Mouse (Mus musculus) T-cell, adult 2 months (primary cell): ENCODE measurements around the gene Snapc3.
A peak's percentile ranks its signal among the peaks of the same experiment; 100 is the strongest.
"Not testable (repeated sequence)": the region's sequence is repeated elsewhere in the genome, so short reads cannot be mapped to it uniquely, and the experiment has no call there.

Source experiments
- DNase-seq: peaks from one replicate; pipeline ENCODE4 v3.0.0; 2022; ENCODE audit warnings: low spot score

Gene Snapc3

DNA sequence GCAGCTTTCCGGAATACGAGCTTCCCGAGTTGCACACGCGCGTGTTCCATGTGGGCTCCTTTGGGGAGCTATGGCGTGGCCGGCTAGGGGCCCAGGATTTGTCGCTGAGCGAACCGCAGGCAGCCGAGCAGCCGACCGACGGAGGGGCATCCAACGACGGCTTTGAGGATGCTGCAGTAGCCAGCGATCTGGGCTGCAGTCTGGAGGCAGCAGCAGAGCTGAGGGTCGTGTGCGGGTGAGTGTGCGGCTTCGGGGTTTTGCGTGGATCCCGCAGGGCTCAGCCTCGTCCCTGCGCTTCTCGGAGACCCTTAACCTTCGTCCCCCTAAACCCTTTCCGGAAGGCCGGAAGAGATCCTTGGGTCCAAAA, 279 bp downstream of the Snapc3 start:
- no peak for DNase-seq

DNA sequence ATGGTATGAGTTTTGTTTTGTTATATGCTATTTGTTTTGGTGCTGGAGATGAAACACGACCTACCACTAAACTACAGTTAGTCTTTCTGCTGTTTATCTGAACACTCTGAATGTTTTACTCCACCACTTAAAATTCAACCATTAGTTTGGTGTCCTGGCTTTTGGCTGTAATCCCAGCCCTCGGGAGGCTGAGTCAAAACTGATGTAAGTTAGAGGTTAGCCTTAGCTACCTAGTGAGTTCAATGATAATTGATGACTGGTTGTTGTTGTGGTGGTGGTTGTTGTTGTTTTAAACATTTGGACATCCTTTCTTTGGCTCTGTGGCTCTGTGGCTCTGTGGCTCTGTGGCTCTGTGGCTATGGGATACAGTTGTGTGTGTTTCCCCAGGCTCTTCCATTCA, 1.3 kb downstream of the Snapc3 start:
- DNase-seq = no peak

DNA sequence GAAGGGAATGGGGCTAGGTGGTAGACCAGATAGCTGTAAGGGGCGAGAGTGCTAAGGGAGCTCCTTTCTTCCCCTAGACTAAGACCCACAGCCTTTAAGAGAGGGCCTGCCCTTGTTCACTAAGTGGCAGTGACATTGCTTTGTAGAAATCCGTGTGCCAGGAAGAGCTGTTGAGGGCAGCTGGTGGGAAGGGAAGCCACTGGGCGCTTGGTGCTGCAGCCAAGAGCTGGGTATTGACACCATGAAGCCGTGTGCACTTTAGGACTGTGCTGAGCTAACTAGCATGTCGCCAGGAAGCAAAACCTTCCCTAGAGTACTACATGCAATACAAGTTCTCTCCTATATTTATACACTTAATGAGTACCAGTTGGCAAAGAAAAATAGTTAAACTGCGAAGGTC, 6.1 kb downstream of the Snapc3 start:
- no peak for DNase-seq

DNA sequence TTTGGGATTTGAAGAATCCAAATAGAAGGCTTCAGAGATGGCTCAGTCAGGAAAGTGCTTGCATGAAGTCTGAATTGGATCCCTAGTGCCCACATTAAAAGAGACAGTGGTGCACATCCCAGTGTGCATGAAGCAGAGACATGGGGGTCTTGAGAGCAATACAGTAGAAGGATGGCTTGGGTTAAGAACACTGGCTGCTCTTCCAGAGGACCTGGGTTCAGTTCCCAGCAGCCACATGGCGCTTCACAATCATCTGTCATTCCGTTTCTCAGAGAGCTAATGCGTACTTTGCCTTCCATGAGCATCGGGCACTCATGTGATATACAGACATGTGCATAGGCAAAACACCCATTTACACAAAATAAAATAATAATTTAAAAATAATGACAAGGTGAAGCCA, 7.6 kb downstream of the Snapc3 start:
- no peak for DNase-seq

DNA sequence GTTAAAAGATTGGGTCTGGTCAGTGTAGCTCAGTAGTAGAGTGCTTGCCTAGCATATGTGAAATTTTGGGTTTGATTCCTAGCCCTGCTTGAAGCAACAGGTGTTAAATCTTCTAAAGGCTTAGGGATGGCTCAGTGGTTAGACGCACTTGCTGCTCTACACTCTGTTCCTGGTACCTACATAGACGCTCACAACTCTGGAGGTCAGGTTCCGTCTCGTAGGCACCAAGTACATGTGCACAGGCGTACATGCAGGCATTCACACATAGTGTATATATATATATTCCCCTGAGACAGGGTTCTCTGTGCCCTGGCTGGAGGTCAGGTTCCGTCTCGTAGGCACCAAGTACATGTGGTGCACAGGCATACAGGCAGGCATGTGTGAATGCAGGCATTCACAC, 9.6 kb downstream of the Snapc3 start:
- no peak for DNase-seq

DNA sequence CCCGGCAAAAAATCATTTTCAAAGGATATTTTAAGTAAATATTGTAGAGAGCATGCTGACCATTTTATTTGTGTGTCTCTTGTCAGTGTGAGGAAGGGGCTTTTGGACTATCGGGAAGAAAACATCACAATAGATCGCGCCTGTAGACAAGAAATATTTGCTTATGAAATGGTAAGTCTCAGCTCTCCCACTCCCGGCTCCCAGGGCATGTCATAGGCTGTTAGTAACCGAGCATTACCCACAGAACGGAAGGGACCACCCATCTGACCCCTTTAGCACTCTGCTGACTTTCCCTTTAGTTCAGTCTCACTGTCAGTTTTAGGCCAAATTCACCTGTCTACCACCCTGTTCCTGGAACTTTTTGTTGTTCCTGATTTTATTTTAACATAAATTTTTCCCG, 10.2 kb downstream of the Snapc3 start:
- DNase-seq = no peak

DNA sequence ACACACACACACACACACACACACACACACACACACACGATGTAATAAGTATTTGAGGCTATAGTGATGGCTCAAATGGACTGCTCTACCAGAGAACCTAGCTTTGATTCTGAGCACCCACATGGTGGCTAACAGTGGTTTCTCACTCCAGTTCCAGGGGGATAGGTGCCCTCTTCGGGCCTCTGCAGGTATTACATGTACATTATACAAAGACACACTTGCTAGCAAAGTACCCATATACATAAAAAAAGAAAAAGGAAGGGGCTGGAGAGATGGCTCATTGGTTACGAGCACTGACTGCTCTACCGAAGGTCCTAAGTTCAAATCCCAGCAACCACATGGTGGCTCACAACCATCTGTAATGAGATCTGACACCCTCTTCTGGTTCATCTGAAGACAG, 11.3 kb downstream of the Snapc3 start:
- peak; percentile 20 for DNase-seq

DNA sequence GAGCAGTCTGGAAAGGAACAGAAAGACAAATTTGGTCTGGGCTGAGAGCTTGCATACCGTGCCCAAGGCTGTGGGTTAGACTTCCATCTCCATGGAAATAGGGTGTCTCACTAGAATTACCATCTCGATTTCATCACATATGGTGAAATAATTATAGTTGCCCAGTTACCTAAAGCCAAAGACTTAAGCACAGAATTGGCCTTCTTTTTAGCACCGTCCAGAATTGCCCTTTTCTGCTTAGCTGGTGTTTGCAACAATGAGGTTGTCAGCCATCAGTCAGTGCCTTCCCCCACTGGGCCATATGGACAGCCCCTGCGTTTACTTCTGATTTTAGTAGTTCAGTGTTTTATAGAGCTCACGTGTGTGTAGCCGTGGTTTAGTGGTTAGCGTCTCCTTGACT, 14.4 kb downstream of the Snapc3 start:
- no peak for DNase-seq

DNA sequence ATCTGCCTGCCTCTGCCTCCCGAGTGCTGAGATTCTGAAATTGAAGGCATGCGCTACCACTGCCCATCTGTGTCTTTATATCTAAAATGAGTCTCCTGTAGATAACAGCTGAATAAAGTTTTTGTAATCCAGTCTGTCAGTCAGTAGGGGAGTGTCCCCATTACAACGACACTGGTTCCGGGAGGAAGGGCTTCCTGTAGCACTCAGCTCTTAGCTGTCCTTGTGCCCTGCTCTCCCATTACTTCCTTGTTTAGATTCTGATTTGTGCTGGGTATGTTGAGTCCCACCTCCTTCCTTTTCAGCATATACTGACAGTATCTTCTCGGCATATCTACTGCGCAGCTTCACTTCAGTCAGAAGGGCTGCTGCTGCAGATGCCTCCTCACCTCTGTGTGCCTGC, 15.4 kb downstream of the Snapc3 start:
- DNase-seq = peak; percentile 14

DNA sequence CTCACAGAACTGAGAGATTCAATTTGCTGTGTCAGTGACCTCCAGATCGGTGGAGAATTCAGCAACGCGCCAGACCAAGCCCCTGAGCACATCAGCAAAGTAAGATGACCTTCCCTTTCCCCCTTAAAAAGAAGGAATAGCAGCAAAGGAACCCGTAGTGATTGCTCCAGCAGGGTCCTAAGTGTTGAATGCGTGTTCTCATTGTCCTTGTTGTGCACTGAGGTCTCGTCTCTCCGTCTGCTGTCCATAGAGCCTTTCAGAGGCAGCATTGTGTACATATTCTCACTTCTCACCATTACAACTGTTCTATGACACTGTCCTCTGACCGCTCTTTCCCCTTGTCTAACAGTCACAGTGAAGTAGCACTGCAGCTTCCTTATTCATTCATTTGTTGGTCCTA, 18.9 kb downstream of the Snapc3 start:
- DNase-seq = no peak

DNA sequence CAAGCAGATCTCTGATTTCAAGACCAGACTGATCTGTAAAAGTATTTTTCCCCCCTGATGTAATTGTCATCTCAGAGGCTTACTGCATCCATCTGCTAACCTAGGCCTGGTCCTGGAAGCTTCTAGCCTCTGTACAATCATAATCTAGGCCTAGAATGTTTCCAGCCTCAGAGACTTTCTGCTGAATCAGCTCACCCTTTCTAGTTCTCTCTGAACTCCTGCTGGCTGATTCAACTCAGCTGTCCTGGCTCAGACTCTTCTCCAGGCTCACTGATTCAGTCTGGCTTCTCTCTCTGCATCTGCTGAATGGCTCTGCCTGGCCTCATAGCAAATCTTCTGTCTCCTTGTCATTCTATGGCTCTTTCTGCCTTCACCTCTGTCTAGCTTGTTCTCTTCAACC, 20.6 kb downstream of the Snapc3 start:
- no peak for DNase-seq

DNA sequence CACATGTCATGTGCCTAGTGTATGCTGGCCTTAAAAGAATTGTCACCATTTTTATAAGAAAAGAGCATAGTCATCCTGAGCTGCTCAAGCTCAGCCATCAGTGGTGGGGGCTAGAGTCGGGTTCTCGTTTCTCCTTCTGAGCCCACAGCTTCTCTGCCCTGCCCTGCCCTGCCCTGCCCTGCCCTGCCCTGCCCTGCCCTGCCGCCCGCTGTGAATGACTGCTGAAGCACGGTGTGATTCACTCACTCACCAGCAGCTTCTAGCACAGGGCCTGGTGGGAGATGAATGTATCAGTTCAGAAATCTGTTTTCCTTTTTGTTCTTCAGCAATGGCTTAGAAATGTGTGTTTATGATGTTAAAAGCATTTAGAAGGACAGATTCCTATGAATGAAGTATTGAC, 21.5 kb downstream of the Snapc3 start:
- no peak for DNase-seq

DNA sequence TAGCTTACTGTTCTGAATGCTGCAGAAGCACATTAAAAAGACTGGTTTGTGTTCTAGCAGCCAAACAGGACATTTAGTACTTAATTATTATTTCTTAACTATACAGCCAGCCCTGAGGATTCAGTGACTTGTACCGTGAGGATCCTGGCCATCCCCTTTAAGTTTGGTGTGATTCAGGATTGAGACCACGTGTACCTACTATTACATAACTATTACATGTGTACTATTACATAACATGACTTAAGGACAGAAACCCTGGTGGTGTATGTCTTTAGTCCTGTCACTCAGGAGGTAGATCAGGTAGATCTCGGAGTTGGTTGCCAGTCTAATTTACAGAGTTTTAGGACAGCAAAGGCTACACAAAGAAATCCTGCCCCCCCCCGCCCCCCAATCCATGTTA, 23.5 kb downstream of the Snapc3 start:
- DNase-seq = no peak

DNA sequence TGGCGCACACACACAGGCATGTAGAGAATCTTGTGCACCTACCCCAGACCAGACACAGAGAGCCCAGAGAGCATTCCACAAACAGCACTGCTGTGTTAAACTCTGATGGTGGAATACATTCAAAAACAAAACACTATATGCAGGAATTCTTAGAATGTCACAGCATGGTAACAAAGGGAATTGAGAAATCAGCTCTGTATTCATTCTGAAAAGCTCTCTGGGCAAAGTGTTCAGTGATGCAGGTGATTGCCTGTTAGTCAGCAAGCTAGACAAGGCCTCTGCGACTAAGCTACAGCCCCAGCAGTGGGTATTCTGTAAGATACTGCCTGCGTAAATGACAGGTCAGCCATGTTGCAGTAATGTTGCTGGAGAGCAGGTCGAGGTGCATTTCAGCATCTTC, 33.3 kb downstream of the Snapc3 start:
- DNase-seq = no peak

DNA sequence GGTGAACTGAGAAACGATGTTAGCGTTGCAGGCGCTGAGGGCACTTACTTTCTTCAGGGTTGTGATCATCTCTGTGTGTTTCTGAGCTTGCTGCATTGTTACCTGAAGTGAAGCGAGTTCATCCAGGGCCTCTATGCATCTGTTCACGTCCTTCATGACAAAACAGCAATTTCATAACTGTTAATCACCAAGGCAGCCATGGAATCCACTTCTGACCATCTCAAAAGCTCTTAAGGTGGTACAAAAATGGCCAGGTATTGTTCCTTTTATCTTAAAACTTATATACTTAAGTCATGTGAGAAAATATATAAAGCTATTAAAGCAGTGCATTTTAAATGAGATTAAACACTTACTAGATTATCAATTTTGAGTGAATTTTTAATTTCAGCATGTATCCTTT, 42.6 kb downstream of the Snapc3 start:
- DNase-seq = no peak

DNA sequence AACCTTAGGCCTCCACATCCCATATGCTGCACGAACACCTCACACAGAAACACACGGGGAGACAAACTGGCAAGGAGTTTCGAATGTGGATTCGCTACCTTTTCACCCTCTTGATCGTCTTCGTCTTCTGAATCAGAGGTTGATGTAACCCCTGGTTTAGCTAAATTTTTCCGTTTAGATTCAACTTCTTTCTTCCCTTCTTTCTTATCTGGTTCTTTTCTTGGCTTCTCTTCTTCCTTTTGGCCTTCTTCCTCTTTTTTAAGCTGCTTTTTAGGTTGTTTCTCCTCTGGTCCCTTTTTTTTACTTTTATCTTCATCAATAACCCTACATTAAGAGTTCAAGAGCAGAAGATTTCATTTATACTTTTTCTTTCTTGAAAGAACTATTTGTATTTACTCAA, 47.3 kb downstream of the Snapc3 start:
- no peak for DNase-seq

DNA sequence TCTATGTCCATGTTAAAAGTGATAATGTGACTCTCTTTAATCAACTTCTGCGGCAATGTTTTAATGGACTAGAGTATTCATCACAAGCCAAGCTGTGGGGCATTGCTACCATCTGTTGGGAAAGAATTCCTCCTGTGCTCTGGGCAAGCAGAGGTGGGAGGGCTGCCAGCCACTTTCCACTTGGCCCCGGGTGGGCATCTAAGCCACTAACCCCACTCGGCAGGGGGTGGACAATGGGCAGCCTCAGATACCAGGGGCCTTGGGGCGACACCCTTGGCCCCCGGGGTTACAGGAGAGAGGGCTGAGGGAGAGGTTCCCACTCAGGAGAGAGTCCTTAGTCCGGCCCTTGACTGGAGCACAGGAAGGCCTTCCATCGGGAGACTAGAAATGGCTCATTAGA, 50.1 kb downstream of the Snapc3 start:
- DNase-seq = no peak

DNA sequence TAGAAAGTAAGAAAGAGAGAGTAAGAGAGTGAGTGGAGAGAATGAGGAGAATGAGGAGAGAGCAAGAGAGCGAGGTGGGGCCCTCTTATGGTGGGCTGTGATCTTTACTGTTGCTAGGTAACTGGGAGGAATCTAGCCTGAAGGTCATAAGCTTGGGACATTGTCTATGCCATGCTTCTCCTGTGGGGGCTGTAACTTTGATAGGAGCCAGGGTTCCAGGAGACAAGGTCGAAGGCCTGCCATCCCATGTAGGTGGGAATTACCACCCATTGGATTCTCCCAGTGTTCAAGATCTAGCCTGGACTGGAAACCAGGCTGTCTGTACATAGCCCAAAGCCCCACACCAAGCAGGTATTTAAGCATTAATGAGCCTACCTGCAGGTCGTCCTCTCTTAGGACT, 50.7 kb downstream of the Snapc3 start:
- DNase-seq = no peak

DNA sequence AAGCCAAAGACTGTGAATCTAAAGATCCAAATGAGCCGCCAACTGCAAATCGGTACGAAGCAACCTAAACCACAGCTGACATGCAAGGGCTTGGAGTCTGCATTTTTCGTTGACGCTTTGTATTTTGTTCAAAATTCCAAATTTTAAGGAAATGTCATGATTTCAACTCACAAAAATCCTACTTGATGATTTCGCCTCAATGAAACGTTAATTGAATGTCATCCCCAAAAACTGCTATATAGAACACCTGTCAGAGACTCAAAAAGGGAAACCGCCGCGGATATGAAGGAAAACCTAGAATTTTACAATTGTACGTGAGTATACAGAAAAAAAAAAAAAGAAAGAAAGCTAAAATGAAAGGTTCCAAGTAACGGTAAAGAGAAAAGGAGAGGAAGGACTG, 67.7 kb downstream of the Snapc3 start:
- DNase-seq = no peak

DNA sequence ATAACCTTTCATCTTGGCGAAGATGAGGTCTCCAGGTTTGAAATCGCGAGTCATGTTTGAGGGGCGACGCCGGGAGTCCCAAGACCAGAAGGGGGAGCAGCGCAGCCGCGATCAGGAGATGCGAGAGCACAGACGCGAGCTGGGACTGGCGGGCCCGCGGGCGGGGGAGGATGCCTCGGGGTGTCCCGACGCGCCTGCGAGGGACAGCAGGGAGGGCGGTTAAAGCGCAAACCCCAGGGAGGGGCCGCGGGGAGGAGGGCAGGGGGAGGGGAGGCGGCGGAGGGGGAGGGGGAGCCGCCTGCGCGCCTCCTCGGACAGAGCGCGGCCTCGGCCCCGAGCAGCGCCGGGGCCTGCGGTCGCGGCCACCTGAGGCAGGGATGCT, 68.2 kb downstream of the Snapc3 start:
- peak; percentile 93 for DNase-seq

DNA sequence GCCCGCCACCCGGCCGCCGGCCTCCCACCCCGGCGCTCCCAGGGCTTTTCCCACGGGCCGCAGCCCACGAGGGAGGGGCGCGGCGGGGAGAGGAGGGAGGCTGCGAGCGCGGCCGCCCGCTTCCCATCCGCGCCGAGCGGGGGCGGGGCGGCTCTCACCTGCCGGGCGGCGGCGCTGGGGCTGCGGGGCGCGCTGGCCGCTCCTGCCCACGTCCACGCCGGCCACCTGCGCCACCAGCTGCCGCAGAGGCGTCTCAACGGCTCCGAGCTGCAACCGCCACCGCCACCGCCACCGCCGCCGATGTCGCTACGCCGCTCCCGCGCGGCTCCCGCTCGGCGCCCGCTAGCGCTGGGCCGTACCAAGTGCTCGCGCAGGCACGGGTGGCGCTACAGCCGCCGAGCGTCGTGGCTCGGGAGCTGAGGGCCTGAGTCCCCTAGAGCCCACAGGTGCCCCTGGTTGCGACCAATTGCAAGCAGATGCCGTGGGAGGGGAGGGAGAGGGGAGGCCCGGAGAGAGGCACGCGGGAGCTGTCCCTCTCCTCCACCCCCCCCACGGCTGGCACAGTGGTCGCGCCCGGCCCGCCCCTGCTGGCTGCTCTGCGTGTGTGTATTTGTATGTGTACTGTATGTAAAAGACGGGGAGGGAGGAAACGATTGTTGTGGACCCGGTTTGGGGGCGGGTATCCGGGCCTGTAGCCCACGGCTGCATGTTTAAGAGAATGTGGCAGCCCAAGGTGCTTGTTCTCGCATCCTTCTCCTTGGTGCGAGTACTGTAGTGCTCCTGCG, 68.8 kb downstream of the Snapc3 start, which contains the start of gene Psip1:
TSS of gene Psip1 (minus strand) at position 343 of the 785 bp plus-strand sequence.
- peak; percentile 89 for DNase-seq

DNA sequence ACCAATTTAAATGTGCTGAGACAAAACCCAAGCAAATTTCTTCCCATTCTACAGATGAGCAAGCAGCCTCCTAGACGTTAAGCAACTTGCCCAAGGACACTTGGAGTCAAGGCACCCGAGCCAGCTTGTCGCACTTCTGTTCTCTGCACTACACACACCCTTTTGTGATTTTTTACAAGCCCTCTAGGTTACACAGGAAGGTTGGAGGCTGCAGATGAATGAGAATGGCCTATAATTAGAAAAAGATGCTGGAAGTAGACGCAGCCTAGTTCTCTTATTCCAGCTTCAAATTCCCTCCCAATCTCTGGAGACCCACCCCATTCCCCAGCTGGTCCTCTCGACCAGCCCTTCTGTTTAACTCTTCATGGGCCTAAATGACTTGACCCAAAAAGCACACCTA, 71.6 kb downstream of the Snapc3 start:
- no peak for DNase-seq

DNA sequence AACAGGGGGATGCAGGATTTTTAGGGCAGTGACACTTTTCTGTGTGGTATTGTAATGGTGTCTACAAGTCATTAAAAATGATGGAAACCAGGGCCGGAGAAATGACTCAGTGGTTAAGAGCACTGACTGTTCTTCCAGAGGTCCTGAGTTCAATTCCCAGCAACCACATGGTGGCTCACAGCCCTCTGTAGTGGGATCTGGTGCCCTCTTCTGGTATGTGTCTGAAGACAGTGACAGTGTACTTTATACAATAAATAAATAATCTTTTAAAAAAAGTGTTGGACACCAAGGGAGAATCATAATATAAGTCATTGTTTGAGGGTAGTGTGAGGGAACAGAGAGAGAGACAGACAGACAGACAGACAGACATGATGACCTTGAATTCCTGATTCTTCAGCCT, 75.6 kb downstream of the Snapc3 start:
- no peak for DNase-seq

DNA sequence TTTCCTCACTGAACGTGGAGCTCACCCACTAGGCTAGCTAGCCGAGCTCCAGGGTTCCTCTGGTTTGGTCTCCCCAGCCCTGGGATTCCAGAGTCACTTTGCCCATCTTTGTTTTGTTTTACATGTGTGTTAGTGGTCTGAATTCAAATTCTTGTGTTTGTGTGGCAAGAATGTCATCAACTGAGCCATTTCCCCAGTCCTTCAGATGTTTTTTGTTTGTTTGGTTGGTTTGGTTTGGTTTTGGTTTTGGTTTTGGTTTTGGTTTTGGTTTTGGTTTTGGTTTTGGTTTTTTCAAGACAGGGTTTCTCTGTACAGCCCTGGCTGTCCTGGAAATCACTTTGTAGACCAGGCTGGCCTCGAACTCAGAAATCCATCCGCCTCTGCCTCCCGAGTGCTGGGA, 79.5 kb downstream of the Snapc3 start:
- DNase-seq = not testable (repeated sequence)
